Mouse (Mus musculus) liver (tissue): ENCODE results near the gene Psmg1.
"Not testable (repeated sequence)": the region's sequence is repeated elsewhere in the genome, so short reads cannot be mapped to it uniquely, and the experiment has no call there.

Experiments
- DNase-seq: peaks from one replicate; pipeline ENCODE4 v3.0.0-alpha.2; 2020; ENCODE audit warnings: mixed read lengths

Gene Psmg1

DNA sequence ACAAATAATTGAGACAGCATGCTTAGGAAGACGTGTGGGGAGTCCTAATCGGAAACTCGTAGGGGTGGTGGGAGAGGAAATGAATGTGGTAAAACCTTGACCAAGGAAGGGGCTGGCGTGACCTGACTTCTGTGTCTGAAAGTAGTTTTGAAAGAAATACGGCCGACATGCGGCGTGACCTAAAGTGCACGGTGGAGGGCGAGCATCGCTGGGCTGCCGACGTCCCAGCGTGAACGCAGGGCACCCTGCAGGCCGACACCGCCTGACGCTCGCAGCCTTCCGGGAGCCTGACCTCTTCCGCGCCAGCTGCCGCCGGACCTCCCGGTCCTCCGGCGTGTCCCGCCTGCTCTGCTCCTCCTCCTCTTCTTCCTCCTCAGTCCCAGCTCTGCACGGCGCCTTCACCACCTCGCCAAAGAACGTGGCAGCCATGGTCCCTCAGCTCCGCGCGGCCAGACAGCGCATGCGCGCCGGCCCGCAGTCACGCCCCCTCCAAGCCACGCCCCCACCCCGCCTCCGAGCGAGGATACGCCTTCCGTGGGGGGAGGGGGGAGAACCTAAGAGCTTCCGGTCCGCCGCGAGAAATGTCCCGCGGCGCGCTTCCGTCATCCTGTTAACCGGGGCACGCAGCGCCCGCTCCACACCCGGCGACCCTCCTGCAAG lies at the start of gene Psmg1:
TSS of gene Psmg1 (minus strand) at position 499 of the 660 bp plus-strand sequence.
- DNase-seq = peak; percentile 96

GRCm38 (mm10) chr16:96039538-96039937 lies 48.8 kb upstream of the Psmg1 start:
- no peak for DNase-seq

GRCm38 (mm10) chr16:96034473-96034872 lies 43.7 kb upstream of the Psmg1 start:
- no peak for DNase-seq

GRCm38 (mm10) chr16:96032368-96033043 lies 41.7 kb upstream of the Psmg1 start:
- peak; percentile 62 for DNase-seq

GRCm38 (mm10) chr16:96030476-96031102 lies 39.8 kb upstream of the Psmg1 start:
- DNase-seq = peak; percentile 11

- DNase-seq = no peak
Measured at GRCm38 (mm10) chr16:96026256-96026655, 35.5 kb upstream of the Psmg1 start.

DNA sequence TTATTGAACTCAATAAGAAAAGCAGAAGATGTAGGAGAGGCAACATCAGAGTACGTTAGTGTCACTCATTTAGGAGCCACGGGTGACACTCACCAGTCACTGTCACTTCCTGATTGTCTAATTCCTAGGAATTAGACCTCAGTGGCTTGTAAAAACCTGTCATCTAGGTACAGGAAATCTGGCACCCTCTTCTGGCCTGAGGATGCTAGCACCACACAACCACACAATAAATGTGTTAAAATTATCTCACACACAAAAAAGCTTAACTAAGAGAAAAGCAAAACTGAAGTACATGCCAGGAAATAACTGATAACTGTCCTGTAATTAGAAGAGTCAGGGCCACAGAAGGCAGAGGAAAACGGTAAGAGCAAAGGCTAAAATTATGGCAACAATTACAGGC lies 34.5 kb upstream of the Psmg1 start:
- no peak for DNase-seq

DNA sequence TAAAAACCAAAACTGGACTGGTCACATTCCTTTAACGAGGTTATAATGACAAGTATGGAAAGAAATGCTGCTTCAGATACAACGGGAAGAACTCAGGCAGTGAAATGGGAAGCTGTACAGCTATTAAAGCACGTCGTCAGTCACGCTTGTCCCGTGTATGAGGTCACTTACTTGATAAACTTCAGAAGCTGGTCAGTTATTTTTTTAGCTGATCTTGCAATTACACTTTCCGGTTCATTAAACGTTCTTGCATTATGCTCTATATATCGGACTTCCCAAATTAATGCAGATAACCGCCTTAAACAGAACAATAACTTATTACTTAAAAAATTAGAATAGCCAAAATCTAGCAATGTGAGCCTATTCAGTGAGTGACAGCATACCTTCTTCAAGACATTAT lies 30.3 kb upstream of the Psmg1 start:
- no peak for DNase-seq

GRCm38 (mm10) chr16:96009124-96009523 lies 18.4 kb upstream of the Psmg1 start:
- not testable (repeated sequence) for DNase-seq

DNA sequence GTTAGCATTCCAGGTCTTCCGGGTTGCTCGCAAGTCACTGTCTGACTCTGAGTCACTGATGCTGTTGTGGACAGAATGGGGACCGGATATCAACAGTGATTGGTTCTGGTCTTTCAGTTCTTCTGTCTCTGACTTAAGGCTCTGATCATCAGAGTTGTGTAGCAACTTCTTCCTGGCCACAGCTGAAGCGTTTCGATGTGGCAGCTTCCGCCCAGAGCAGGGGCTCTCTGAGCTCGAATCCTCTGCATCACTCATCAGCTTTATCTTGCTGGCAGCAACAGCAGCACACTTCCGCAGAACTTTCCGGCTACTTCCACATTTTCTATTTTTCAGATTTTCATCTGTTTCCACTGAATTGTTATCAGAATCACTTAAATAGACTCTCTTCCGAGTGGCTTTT lies 13.5 kb upstream of the Psmg1 start:
- not testable (repeated sequence) for DNase-seq

DNA sequence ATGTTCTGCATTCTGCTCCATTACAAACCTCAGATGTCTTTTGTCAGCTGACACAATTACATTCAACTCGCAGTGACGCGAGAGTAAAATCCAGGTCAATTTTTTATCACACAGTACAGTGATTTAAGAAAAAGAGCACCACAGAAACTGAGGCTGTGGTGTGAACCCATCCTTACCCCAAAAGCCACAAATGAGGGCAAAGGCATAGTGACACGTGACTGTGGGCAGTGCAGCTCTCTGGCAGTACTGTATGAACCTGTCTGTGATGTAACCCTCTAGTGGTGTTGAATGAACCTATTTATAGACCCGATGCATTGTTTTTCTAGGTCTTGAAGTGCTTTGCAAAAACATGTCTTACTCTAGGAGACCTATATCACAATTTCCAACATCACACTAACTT lies 8.5 kb upstream of the Psmg1 start:
- DNase-seq = no peak

GRCm38 (mm10) chr16:95996156-95996555 lies 5.4 kb upstream of the Psmg1 start:
- no peak for DNase-seq

GRCm38 (mm10) chr16:95994576-95994975 lies 3.8 kb upstream of the Psmg1 start:
- not testable (repeated sequence) for DNase-seq

DNA sequence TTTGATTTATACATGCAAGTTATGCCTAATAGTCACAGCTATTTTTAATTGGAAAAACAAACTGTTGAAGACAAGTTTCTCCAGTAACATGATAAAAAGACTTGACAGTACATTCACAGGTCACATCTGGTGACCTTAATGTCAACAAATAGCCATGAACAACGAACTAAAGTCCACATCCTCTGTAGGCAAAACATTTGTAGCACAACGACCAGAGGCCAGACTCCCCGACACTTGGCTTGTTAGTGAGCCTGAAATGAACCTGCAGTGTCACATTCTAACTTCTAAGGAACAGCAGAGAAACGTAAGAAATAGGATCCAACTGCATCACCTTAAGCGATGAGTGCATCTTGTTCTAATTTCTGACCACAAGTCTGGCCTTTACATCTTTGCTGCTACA lies 1.8 kb upstream of the Psmg1 start:
- DNase-seq = no peak

GRCm38 (mm10) chr16:95991122-95991900 lies 551 bp upstream of the Psmg1 start:
- no peak for DNase-seq

GRCm38 (mm10) chr16:95984911-95985310 lies 5.8 kb downstream of the Psmg1 start:
- no peak for DNase-seq

DNA sequence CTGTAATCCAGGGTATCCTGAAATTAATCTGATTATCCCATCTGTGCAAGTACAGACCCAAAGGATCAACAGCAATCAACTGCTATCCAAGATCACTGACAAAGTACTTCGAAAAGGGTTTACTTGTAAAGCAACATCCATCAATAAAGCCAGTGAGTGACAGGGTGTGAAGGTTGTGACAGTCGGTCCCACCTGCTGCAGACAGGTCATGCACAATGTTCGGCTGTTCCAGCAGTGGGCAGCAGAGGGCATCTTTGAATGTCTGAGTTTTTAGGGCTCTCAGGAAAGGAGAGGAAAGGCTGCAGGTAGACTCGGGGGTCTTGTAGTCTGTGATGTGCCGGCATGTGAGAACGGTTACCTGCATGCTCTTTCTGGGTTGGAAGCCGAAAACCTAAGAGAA lies 7.2 kb downstream of the Psmg1 start:
- DNase-seq = peak; percentile 14

DNA sequence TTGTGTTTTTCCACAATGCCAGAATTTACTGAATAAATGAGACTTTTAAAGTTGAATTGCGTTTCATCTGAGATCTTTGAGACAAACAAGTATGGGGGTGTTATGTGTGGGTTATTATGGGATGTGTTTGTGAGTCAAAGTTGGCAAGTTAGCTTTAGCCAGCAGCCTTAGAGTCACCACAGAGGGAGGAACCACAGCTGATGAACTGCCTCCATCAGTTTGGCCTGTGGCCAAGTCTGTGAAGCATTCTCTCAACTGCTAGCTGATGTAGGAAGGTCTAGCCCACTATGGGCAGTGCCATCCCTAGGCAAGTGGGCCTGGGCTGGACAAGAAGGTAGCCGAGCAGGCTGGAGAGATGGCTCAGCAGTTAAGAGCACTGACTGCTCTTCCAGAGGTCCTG lies 19.9 kb downstream of the Psmg1 start:
- DNase-seq = no peak

DNA sequence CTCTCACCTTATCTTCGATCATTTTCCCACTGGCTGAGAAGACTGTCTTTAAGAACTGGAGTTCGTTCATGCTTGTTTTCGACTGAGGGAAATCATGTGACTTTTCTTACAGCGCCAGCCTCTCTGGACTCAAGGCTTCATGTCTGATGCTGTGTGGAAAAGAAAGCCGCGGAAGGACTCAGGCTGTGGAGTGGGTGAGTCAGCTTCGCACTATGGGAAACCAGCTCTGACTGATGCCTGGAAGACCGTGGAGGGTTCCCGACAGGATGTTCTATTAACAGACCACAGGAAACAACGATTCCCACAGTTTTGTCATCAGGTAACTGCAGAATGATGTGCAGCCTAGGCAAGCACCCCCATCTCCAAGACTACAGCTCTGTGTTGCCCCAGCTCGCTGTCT lies 23.3 kb downstream of the Psmg1 start:
- DNase-seq = no peak

DNA sequence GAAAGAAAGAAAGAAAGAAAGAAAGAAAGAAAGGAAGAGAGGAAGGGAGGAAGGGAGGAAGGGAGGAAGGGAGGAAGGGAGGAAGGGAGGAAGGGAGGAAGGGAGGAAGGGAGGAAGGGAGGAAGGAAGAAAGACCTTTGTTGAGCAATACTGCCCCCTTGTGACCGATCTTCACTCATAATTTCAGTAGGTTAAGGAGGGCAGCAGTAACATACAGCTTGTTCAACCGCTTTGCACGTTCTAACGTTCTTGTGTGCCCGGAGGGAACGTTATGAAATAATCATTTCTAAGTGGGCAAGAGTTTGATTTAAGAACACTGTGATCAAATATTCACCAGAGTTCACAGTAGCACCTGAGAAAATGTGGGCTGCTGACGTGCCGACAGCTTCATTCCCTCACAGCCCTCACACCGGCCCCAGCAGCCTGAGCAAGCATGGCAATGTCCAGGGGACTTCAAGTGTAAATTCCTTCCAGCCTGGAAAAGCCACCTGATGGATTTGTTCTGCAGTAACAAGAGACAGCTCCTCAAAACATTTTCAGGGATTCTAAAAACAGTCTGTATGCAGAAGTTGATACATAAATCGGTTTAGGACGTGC lies 26.2 kb downstream of the Psmg1 start:
- peak; percentile 25 for DNase-seq

GRCm38 (mm10) chr16:95961484-95961883 lies 29.3 kb downstream of the Psmg1 start:
- not testable (repeated sequence) for DNase-seq

DNA sequence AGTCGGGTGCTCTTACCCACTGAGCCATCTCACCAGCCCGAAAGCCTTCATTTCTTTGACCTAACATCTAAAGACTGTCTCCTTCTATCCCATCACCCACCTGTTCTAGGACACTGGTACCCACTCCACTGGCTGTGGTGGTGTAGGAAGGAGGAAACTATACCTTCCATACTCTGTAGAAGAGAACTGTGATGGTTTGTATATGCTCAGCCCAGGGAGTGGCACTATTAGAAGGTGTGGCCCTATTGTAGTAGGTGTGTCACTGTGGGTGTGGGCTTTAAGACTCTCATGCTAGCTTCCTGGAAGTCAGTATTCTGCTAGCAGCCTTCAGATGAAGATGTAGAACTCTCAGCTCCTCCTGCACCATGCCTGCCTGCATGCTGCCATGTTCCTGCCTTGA lies 30.1 kb downstream of the Psmg1 start:
- DNase-seq = not testable (repeated sequence)

GRCm38 (mm10) chr16:95958080-95958479 lies 32.7 kb downstream of the Psmg1 start:
- DNase-seq = no peak
